Mouse (Mus musculus) kidney, postnatal 4 days (tissue): ENCODE results near the gene Olfml2a.
A peak's percentile ranks its signal among the peaks of the same experiment; 100 is the strongest.
"Not testable (repeated sequence)": the region's sequence is repeated elsewhere in the genome, so short reads cannot be mapped to it uniquely, and the experiment has no call there.

Source experiments
- DNase-seq, 2 experiments: peaks; one replicate each; pipeline ENCODE4 v3.0.0; 2021; ENCODE audit warnings: mixed read lengths in 2 of 2

The Olfml2a gene

DNA sequence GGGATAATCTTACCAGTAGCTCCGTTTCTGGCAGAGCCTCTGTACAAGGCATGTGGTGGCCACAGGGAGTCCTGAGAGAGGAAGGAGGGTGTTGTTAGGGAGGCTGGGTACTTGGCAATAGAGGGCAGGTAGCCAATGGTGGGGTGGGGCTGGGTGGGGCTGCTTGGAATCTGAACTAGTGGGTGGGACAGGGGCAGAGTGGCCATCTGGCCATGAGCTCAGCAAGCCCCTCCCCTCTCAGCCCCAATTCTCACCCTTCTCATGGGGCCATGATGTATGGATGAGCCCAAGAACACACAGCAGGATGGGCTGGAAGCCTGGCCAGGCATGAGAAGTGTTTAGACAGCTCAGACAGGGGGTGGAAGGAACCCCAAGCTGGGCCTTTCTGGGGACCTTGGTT lies 55.6 kb downstream of the Olfml2a start:
- no peak for DNase-seq

DNA sequence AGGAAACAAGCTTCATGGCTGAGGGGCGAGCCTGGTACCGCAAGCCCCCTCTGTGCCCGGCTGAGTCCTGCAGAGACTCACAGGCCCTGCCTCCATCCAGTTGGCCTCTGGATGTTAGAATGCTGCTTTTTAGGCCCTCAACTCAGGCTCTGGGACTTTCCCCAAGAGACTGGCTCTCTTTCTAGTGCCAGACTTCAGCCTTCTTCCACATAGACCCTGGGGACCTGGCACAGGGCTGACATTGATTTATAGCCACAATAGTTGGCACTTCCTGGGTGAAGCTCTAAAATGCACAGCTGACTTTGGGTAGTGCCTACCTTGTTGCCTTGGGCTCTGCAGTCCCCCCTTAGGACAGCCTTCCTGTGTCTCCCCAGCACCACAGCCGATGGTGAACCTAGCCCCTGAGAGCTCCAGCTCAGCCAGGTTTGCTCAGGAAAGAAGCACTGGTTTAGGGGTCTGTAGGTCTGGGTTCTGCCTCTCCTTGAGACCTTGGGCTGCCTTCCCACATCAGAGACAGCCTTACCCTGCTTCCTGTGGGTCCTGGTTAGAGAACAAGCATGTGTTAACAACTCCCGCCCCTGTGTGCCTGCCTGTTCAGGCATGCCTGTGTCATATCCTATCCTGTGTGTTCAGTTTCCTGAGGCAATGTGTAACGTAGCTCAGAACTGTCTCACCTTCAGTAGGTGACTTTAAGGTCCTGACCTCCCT lies 56.2 kb downstream of the Olfml2a start:
- DNase-seq = no peak

DNA sequence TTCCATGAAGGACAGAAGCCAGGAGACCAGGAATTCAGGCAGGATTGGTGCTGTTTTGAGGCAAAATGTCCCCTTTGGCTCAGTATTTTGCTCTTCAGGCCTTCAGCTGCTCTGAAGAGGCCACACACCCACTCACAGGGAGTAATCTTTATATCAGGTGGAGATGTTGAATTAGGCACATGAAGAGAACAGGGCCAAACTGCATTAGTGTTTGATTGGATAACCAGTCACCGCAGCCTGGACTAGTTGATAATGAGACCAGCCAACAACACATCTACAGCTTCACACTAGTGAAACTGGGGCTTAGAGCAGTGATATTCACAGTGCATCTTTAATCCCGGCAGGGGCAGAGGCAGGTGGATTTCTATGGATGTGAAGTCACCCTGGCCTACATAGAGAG lies 57.2 kb downstream of the Olfml2a start:
- DNase-seq = no peak

DNA sequence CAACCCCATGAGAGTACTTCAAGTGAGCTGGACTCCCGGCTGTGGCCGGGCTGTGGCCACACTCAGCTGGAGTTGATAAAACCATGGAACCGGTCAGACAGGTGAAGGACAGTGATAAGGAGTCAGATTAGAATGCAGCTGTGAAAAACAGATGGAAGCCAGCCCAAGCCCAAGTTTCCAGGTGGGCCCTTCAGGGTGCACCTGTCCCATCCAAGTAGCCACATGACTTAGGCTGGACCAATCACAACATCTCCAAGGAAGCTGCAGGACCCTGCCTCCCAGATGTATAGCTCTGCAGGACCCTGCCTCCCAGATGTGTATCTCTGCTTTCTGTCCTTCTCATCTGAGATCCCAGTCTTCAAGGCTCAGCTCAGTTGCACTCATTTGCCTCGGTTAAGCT lies 60.2 kb downstream of the Olfml2a start:
- no peak for DNase-seq

DNA sequence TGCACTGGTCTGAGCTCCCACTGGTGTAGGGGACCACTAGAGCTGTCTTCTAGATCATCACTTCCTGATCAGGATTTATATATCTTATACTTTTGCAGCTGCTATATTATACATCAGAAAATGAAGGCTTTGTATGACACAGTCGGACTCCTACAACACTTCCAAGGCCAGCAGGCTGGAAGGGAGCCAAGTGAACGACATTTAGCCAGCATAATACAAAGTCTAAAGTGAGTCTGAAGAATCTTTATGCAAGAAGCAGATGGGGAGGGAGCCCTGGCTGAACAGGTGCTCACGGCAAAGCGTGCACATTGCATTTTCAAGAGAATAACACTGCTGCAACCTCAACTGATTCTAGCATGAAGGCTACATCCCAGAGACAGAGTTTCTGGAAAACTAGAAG lies 60.7 kb downstream of the Olfml2a start:
- DNase-seq = peak; percentile 43 to 59

DNA sequence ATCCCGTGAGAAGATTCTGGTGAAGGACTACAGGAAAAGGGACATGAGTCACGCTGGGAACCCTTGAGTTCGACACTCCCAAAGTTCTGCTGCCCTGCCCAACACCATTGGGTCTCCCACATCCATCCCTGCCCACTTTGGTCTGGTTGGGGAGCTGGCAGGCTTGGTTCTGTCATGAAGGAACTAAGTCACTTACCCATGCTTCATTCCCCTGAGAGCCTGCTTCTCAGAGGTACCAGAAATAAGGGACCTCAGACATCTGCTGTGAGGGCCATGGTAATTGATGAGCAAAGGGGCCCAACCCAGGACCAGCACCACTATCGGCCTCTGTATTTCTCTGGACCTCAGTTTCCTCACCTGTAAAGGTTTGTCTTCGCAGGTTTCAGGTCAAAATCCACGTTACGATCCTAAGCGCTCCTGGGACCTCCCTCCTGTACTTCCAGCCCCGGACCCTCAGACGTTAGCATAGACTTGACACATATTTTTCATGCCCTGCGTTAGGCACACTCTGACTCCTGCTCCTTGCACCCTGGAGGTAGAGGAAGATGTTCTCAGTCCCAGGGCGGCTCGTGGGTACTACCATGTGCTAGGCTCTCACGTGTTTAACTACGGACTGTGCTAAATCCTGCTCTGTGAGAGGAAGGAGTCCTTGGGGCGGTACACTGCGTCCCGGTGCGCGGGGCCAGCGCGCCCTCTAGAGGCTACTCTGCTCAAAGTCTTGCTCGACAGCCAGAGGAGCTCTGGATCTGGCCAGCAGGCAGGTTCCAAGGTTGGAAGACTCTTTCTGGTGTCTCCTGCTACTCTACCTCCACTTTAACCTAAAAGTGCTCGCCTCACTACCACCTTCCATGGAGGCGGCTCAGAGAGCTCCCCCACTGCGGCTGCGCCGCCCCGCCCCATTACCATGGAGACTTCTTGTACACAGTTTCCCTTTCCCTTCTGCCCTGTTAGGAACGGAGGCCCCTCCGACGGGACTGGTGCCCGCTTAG lies 65.9 kb downstream of the Olfml2a start, which contains the start of gene Wdr38:
Wdr38 (plus strand) TSS at position 91 of the 989 bp plus-strand sequence.
- peak; percentile 91 to 93 for DNase-seq

DNA sequence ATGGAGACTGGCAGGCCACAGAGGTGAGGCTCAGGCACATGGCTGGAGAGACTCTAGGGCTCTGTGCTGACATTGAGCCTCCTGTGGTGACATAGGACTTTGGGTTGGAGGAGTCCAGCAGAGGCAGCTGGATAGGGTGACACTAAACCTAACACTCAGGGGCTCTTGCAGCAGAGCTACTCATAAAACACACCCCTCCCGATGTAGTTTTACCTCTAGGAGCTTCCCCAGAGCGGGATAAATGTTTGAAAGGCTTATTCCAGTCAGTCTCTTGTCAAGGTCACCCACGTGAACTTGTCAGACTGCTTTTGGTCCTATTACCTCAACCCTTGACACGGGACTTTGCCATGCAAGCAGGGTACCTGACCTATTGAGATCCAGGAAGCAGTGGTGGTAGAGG lies 67.6 kb downstream of the Olfml2a start:
- DNase-seq = no peak

DNA sequence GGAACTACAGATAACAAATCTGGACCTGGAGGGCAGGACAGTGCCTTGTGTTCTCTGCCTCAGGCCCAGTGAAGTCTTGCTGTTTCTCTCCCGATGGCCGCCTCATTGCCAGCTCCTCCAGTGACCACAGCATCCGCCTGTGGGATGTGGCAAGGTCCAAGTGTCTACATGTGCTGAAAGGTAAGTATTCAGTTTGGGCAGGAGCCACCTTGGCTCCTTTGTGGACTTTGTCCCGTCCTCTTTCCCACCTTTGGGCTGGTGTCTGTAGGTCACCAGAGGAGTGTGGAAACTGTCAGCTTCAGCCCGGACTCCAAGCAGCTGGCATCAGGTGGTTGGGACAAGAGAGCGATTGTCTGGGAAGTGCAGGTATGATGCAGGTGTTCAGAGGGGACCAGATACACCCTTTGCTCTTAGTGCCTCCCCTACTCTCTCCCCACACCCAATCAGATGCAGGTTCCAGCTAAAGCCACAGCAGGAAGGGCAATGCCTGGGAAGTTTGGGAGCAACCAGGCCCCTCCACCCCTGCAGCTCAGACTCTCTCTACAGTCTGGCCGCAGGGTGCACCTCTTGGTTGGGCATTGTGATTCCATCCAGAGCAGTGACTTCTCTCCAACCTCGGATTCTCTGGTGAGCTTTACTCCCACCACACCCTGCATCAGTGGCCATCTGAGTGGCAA lies 68.3 kb downstream of the Olfml2a start:
- no peak for DNase-seq

DNA sequence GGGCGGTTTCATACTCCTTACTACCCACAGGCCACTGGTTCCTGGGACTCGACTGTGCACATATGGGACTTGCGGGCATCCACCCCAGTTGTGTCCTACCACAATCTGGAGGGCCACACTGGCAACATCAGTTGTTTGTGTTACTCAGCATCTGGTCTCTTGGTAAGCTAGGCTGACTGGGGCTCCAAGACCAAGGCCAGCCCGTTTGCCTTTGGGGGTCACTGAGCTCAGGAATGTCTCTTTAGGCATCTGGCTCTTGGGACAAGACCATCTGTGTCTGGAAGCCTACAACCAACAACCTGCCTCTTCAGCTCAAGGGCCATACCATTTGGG lies 68.8 kb downstream of the Olfml2a start:
- DNase-seq = peak in 1 of 2 experiments; percentile 12

DNA sequence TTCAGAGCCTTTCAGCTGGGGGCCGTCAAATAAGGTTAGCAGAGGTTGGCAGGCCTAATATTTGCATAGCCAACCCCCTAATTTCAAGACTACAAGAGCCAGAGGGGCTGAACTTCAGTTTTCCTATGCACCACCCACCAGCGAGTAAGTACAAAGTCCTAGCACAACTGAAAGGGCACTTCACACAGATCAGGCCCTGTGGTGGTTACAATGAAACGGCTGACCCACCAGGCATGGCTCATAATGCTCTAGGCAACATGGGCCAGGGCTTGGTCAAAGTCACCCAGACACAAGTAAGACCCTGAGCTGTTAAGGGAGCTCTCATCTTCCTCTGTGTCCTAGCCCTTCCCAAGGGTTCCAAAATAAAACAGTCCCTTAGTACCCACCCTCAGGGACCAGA lies 70.1 kb downstream of the Olfml2a start:
- peak in 1 of 2 experiments; percentile 15 for DNase-seq

DNA sequence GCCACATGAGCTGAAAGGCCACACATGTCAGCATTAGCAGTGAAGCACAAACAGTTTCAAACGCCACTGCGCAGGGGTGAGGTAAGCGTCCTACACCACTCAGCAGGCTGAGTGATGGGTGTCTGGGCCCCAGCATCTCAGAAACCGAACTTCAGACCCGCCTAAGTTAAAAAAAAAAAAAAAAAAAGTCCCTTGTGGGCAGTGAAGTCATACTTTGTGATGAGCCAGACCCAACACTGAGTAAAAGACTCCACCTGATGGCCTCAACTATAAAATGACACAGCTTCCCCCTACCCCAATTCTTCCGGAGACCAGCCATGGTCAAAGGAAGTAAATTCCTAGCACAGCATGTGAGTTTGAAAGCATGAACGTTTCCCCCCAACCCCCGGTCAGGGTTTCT lies 71.3 kb downstream of the Olfml2a start:
- no peak for DNase-seq

DNA sequence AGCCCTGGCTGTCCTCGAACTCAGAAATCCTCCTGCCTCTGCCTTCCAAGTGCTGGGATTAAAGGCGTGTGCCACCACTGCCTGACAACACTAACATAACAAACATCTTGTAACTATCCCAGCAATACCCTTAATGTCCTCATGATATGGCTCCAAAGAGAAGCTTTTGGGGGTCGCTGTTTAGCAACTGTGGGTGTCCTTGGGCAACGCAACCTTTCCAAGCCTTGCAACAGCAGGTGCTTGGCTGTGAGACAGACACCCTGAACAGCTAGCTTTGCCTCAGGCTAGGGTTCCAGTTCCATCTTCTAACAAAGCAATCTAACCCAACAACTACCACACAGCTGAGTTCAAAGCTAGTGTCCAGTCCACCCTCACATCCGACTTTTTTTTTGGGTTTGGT lies 71.7 kb downstream of the Olfml2a start:
- DNase-seq = no peak

DNA sequence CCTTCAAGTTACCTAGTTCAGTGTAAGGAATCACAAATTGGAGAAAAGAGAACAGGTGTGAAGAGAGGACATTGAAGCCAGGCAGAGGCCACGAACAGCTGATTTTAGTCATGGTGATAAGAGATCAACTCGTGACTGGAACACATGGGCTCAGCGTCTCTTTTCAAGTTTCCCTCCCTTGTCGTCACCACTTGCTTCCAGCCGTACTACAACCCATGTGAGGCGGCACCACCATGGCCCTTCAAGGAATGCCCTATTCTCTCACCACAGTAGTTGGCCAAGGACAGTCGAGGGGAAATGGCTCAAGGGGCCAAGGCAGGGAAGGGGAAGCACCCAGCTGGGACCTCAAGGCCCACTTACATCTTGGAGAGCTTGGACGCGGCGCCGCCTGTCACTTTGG lies 72.6 kb downstream of the Olfml2a start:
- DNase-seq = peak in 1 of 2 experiments; percentile 20

DNA sequence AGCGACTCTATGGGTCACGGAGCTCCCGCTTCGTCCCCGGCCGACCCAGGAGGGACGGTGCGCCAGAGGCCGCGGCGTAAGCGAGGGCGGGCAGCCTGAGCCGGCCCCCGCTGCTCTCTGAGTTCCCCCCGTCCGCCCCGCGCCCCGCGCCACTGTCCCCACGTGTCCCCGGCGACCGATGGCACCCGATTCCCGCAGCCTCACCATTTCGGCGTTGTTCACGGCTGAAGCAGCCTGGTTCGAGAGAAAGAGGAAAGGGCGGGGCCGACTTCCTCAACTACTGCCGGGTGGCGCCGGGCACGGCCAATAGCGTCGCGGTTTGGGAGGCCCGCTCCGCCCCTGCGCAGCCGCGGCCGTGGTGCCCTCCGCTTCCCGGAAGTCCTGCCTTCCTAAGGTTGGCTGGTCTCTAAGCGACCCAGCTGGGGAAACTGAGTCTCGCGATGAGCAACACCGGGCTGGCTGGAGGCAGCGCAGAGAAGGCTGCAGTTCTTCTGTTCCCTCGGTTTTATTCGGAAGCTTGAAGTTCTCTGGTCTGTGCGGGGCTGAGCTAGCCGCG lies 73.2 kb downstream of the Olfml2a start, which contains the start of gene Arpc5l:
Arpc5l (plus strand) TSS at position 469 of the 556 bp plus-strand sequence.
- DNase-seq = peak; percentile 94 to 96

DNA sequence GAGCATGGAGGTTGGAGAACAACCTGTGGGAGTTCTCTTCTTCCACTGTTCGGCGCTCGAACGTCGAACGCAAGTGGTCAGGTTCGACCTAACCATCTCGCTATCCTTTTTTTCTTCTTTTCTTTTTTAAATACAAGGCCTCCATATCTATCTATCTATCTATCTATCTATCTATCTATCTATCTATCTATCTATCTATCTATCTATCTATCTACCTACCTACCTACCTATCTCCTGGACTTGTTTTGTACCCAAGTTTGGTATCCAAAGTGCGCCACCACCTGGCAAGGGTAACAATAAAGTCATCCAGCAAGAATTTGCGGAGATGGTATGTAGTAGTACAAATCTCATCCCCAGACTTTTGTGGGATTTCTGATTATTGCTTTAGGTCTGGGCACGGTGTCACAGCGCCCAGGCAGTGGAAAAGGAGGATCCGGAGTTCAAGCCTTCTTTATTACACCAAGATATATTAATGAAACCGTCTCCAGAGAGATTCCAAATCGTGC lies 73.8 kb downstream of the Olfml2a start, which contains the start of gene Rpl35:
Rpl35 (minus strand) TSS at position 51 of the 506 bp plus-strand sequence.
- peak; percentile 62 to 73 for DNase-seq

DNA sequence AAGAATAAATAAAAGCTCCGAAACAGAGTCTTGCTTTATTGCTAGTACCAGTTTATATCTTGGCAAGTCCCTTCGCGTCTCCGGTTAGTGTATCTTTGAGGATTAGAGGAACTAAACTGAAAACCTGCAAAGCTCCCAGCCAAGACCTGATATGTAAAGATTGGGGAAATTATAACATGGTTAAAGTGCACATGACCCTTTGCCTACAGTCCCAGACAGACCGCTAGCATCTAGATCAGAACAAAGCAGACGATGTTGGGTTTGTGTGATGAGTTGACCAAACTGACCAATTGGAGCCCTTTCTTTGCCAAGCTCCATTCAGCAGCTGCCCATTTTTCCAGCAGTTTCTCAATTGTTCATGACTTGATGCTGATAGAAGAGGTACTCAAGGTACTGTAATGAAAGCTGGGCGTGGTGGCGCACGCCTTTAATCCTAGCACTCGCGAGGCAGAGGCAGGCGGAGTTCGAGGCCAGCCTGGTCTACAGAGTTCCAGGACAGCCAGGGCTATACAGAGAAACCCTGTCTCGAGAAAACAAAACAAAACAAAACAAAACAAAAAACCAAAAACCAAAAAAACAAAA lies 74.5 kb downstream of the Olfml2a start:
- DNase-seq = no peak

DNA sequence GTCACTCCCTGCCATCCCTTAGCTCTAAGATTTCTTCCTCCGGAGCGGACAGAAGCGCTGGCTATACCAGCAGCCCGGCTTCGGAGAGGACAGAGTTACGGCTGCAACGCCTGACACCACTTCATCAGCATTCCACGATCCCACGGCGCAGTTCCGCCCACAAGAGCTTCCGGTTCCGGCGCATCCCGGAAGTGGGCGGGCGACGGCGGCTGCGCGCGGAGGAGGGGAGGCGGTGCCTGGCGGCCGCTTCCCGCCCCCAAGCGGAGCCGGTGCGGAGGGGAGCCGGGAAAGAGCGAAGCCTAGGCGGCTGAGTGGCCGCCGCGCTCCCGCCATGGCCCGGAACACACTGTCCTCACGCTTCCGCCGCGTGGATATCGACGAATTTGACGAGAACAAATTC lies 76.1 kb downstream of the Olfml2a start:
- DNase-seq = peak; percentile 95 to 97

DNA sequence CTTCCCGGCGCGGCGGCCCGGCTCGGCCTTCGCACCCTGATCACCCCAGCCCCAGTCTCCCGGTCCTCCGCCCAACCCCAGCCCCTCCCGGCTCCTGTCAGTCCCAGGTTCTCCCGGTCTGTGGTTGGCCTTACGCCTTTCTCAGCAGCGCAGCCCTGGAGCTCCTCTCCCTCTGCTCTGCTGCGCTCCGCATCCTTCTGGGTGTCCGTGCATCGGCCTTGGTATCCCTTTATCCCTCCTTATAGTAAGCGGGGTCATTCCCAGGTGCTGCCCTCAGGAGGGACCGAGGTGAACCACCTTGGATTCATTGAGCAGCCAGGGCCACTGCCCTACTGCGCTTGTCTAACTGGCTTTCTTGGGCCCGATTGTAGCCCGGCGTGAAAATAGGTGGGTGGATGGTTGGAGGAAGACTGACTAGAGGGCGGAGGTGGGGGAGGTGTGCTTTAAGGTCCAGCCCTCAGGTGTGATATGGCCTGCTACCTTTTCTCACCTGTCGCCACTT lies 76.6 kb downstream of the Olfml2a start:
- no peak for DNase-seq

DNA sequence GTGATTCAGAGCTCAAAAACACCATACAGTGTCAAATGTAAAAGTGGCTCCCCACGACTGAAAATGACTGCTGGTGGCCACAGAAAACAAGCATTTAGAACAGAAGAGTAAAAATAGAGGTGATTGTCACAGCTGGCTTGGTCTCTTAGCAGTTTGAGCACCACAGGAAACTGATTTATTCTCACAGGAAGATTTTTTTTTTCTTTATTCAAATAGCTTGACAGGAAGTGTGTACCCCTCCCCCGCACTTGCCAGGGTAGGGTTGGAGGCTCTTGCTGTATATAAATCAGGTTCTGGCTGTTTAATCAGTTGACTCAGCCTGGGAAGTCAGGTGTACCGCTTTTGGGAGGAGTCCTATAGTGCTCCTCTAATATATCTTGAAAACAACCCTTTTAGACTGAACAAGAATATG lies 77.2 kb downstream of the Olfml2a start:
- peak; percentile 70 to 82 for DNase-seq

DNA sequence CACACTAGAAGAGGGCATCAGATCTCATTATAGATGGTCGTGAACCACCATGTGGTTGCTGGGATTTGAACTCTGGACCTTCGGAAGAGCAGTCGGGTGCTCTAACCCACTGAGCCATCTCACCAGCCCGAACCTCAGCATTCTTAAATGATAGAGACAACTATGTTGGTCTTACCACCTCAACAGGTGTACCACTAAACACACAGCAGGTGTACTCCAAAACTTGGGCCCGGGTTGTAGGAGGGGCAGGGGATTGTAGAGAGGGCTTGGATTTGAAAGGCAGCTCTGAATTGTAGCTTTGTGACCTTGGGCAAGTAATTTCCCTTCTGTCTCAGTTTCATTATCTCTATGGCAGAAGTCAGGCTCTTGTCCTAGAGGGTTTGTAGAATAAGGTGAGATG lies 78.4 kb downstream of the Olfml2a start:
- not testable (repeated sequence) for DNase-seq

DNA sequence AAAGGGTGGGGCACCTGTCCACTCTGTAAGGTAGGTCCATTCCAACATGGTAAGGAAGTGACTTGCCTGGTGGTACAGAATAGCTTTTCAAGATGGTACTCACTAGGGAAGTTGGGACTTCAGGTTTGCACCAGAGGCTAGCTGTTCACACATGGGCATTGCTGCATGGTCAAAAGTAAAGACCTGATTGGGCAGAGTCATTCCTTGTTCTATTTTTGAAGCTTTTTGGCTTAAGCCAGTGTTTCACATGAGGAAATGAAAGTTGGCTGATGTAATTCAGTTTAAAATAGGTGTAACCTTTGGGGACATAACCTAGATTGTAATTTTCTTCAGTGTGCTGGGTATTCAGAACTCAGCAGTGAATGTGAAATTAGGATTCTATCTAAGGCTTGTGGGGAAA lies 79.5 kb downstream of the Olfml2a start:
- no peak for DNase-seq

DNA sequence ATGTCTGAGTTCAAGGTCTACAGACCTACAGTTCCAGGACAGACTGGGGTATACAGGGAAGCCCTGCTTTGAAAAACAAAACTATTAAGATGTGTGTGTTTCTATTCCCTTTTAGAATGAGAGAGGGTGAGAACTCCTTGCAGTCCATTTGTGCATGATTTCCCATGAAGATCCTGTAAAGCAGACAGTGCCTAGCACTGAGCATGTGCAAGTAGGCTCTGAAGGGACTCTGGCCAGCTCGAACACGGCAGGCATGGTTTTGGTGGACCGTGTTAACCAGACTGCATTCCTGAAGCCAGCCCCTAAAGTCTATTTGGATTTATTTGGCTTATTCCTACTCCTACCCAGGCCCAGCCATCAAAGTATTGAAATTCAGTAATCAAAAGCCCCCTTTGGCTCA lies 80.2 kb downstream of the Olfml2a start:
- no peak for DNase-seq
